Mouse (Mus musculus): ENCODE results near the gene Thtpa. TPM values are rescaled to one million over a fixed set of nuclear protein-coding genes. Genes with fewer than 3 reads are reported as not detected.

Gene Thtpa
- polyA plus RNA-seq, 1 experiment from 2014 or later = 19.9 TPM

DNA sequence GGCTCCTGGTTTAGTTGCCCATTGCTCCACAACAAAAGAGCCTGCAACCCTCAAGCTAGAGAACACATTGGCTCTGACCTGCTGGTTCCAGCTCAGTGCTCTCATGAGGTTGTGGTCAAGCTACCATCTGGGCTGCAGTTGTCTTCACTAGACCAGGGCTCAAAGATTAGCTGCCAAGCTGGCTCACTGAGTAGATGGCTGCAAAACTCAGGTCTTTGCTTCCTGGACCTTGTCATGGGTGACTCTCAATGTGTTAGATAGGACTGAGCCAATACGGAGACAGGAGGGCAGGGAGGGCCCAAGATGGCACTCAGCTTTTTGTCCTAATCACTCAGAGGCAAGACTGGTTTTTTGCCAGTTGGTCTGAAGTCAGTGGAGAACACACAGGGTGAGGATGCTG is 51.7 kb downstream of the Thtpa start:
- no peak overlapping the region for H3K9ac ChIP-seq (ENCODE audit: low read length)
- H3K4me1 ChIP-seq (ENCODE audit: control insufficient read depth, insufficient read depth, low read length) = no peaks in the 10 kb centered on the region
- no peak overlapping the region for H3K4me2 ChIP-seq (ENCODE audit: low read depth, low read length)
- 94% methylated on average over 1 of the region's 1 CpGs for WGBS
- no peaks in the 10 kb centered on the region for H3K9me3 ChIP-seq (replicated peaks; ENCODE audit: control insufficient read depth, low read length)
- no peak overlapping the region for H3K27ac ChIP-seq (ENCODE audit: low read length)
- H3K27me3 ChIP-seq (ENCODE audit: control insufficient read depth, insufficient read depth, low read length) = no peaks in the 10 kb centered on the region
- no peaks in the 10 kb centered on the region for H3K36me3 ChIP-seq (ENCODE audit: control insufficient read depth, insufficient read depth, low read length)
- H3K4me3 ChIP-seq (replicated peaks; ENCODE audit: low read length) = no peak overlapping the region
- ATAC-seq (ENCODE audit: insufficient read depth, low FRiP score) = no peak

DNA sequence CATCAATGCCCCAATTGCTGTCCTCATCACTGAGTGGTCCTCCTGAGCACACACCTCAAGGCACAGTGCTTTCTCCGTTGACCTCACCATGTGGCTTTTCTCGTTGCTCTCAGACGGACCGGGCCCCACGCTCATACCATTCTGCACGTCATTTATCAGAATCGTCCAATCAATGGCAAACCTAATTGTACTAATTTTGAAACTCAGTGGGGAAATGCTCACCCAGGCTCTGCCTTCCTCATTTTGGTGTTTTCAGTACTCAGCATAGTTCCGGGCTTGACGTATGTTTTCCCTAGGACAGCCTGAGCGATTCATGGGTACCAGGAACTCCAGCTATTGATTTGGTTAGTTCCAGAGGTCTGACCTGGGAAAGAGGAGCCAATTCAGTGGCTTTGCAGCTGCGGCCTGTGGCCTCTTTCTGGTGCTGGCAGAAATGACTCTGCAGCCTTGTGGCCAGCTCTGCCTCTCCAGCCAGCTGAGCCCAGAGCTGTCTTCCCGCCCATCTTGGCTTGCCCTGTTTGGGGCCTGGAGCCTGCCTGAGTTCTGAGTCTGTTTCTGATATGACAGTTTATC is 52.3 kb downstream of the Thtpa start:
- H3K36me3 ChIP-seq (ENCODE audit: control insufficient read depth, insufficient read depth, low read length) = no peaks in the 10 kb centered on the region
- no peak overlapping the region for H3K4me2 ChIP-seq (ENCODE audit: low read depth, low read length)
- no peak for ATAC-seq (ENCODE audit: insufficient read depth, low FRiP score)
- H3K27ac ChIP-seq (ENCODE audit: low read length) = no peak overlapping the region
- H3K9me3 ChIP-seq (replicated peaks; ENCODE audit: control insufficient read depth, low read length) = no peaks in the 10 kb centered on the region
- no peak overlapping the region for H3K9ac ChIP-seq (ENCODE audit: low read length)
- no peak overlapping the region for H3K4me3 ChIP-seq (replicated peaks; ENCODE audit: low read length)
- 76% methylated on average over 12 of the region's 12 CpGs for WGBS
- H3K27me3 ChIP-seq (ENCODE audit: control insufficient read depth, insufficient read depth, low read length) = no peaks in the 10 kb centered on the region
- no peaks in the 10 kb centered on the region for H3K4me1 ChIP-seq (ENCODE audit: control insufficient read depth, insufficient read depth, low read length)

DNA sequence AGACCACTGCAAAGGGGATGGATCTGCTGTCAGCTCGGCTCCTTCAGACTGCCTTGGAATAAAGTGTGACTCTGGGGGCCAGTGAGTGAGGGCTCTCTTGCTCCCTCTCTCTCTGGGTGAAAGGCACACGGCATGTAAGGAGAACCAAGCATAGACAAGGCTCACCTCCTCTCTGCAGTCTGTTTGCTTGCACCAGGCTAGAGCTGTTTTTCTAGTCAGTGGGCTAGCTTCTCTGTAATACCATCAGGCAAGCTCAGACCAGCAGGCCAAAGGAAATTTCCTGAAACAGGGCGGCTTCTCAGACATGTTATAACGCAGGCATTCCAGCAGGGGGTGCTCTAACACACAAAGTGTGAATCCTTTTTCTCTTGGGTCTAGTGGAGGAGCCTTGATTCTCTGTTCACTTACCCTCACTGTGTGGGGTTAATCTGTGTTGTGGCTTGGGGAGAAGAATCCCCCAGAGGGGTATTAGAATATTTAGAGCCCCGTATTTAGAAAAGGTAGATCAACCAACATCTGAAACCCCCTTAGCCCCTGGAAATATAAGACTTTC is 53.9 kb downstream of the Thtpa start:
- Histone ChIP-seq H3K9ac (ENCODE audit: low read length) (no peak overlapping the region), H3K4me2 (ENCODE audit: low read depth, low read length) (no peak overlapping the region), H3K36me3 (ENCODE audit: control insufficient read depth, insufficient read depth, low read length) (no peaks in the 10 kb centered on the region), H3K27me3 (ENCODE audit: control insufficient read depth, insufficient read depth, low read length) (no peaks in the 10 kb centered on the region), H3K27ac (ENCODE audit: low read length) (no peak overlapping the region), H3K9me3 (replicated peaks; ENCODE audit: control insufficient read depth, low read length) (no peaks in the 10 kb centered on the region), H3K4me3 (replicated peaks; ENCODE audit: low read length) (no peak overlapping the region), H3K4me1 (ENCODE audit: control insufficient read depth, insufficient read depth, low read length) (no peaks in the 10 kb centered on the region)
- 23% methylated on average over 5 of the region's 5 CpGs for WGBS
- ATAC-seq (ENCODE audit: insufficient read depth, low FRiP score) = no peak

Other genes with a start within 250 kb of the Thtpa start
- gene Homez, start 223.8 kb upstream of the Thtpa start, polyA plus RNA-seq (2015; fragmentation: Nextera tagmentation; extraction: Ambion mirVana) = 7.7 and 8.6 TPM in 2 replicates
- gene Ppp1r3e, start 217.2 kb upstream of the Thtpa start, polyA plus RNA-seq (2015; fragmentation: Nextera tagmentation; extraction: Ambion mirVana) = 1.2 TPM in 2 replicates
- gene Bcl2l2, start 211.4 kb upstream of the Thtpa start, polyA plus RNA-seq (2015; fragmentation: Nextera tagmentation; extraction: Ambion mirVana) = 4.0 and 4.2 TPM in 2 replicates
- gene Gm20521, start 211.3 kb upstream of the Thtpa start, polyA plus RNA-seq (2015; fragmentation: Nextera tagmentation; extraction: Ambion mirVana) = 0.12 TPM in 1 of 2 replicates, not detected in the other
- 67.8 and 78.6 TPM in 2 replicates for gene Pabpn1, start 202.3 kb upstream of the Thtpa start, polyA plus RNA-seq (2015; fragmentation: Nextera tagmentation; extraction: Ambion mirVana)
- gene Slc22a17, start 181.7 kb upstream of the Thtpa start, polyA plus RNA-seq (2015; fragmentation: Nextera tagmentation; extraction: Ambion mirVana) = 29.2 and 32.2 TPM in 2 replicates
- gene Efs, start 168.7 kb upstream of the Thtpa start, polyA plus RNA-seq (2015; fragmentation: Nextera tagmentation; extraction: Ambion mirVana) = 26.8 and 30.3 TPM in 2 replicates
- not detected in 2 replicates for gene Il25, start 162.1 kb upstream of the Thtpa start, polyA plus RNA-seq (2015; fragmentation: Nextera tagmentation; extraction: Ambion mirVana)
- gene Cmtm5, start 158.5 kb upstream of the Thtpa start, polyA plus RNA-seq (2015; fragmentation: Nextera tagmentation; extraction: Ambion mirVana) = 3.4 and 4.9 TPM in 2 replicates
- 0.56 and 2.1 TPM in 2 replicates for gene Myh6, start 127.9 kb upstream of the Thtpa start, polyA plus RNA-seq (2015; fragmentation: Nextera tagmentation; extraction: Ambion mirVana)
- not detected in 2 replicates for gene Gm17428, start 117.9 kb upstream of the Thtpa start, polyA plus RNA-seq (2015; fragmentation: Nextera tagmentation; extraction: Ambion mirVana)
- 7.6 and 25.7 TPM in 2 replicates for gene Myh7, start 100.2 kb upstream of the Thtpa start, polyA plus RNA-seq (2015; fragmentation: Nextera tagmentation; extraction: Ambion mirVana)
- 74.7 and 74.9 TPM in 2 replicates for gene Ngdn, start 79.3 kb upstream of the Thtpa start, polyA plus RNA-seq (2015; fragmentation: Nextera tagmentation; extraction: Ambion mirVana)
- gene Zfhx2, start 2.5 kb upstream of the Thtpa start, polyA plus RNA-seq (2015; fragmentation: Nextera tagmentation; extraction: Ambion mirVana) = 3.1 and 3.6 TPM in 2 replicates
- gene Ap1g2, start 11.8 kb downstream of the Thtpa start, polyA plus RNA-seq (2015; fragmentation: Nextera tagmentation; extraction: Ambion mirVana) = 46.2 and 54.8 TPM in 2 replicates
- gene Jph4, start 22.2 kb downstream of the Thtpa start, polyA plus RNA-seq (2015; fragmentation: Nextera tagmentation; extraction: Ambion mirVana) = 1.1 and 1.2 TPM in 2 replicates
- 0.22 TPM in 1 of 2 replicates, not detected in the other for gene Dhrs2, start 127.2 kb downstream of the Thtpa start, polyA plus RNA-seq (2015; fragmentation: Nextera tagmentation; extraction: Ambion mirVana)